Mouse (Mus musculus) G1E-ER4 (cell line): ENCODE data around the gene Ccnd1. TPM values are rescaled to one million over a fixed set of nuclear protein-coding genes. Genes with fewer than 3 reads are reported as not detected.

ENCODE experiments used
- GATA1 ChIP-seq: IDR thresholded peaks from one replicate; pipeline ENCODE4 v1.8.0; 2012; ENCODE audit warnings: low read length, inconsistent platforms
- polyA plus RNA-seq: library from polyadenylated mRNA; stranded (reverse); fragments of >175 nt; gene quantifications from 2 replicates; pipeline ENCODE4 v1.2.3, GENCODE M21; 2012

Ccnd1 gene
- polyA plus RNA-seq, 1 experiment: not detected

GRCm38 (mm10) chr7:144929506-144929905 is 10.2 kb downstream of the Ccnd1 start:
- no peak for TF ChIP-seq GATA1

- no peak for TF ChIP-seq GATA1
These were observed 10.9 kb downstream of the Ccnd1 start for GRCm38 (mm10) chr7:144928889-144929210.

DNA sequence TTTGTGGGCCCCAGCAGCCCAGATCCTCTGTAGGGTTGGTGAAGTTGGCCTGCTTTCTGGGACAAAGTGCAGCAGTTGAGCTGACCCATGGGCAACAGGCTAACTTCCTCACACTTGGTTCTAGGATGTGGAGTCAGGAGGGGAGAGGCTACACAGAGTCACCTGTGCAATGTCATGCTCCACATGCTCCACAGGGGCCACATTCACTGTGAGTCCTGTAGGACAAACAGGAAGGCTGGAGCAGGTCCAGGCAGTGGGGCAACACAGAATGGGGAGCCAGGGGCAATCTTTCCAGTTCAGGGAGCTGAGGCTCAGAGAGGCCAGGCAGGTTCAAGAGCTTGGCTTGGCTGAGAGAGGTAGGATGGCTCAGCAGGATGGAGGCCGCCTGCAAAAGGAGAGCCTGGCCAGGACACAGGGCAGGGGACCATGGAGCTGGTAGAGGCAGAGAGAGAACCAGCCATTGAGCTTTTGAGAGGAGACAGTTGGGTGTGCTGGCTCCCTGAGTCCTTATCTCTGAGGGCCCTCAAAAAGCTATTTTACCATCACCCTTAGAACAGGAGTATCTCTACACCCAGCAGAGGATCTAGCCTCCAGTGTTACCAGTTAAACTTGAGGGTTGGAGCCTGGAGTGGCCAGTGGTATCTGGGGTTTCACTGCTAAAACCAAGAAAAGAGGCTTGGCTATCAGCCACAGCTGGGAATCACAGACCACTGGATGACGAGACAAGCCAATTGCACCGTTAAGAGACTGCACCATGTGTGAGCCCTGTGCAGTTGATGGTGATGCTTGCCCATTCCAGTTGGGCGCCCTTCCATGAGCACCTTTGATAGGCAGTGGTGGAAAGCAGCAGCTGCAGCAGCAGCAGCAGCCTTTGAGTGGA is 11.5 kb downstream of the Ccnd1 start:
- TF ChIP-seq GATA1: no peak

GRCm38 (mm10) chr7:144927591-144927990 is 12.1 kb downstream of the Ccnd1 start:
- no peak for TF ChIP-seq GATA1

DNA sequence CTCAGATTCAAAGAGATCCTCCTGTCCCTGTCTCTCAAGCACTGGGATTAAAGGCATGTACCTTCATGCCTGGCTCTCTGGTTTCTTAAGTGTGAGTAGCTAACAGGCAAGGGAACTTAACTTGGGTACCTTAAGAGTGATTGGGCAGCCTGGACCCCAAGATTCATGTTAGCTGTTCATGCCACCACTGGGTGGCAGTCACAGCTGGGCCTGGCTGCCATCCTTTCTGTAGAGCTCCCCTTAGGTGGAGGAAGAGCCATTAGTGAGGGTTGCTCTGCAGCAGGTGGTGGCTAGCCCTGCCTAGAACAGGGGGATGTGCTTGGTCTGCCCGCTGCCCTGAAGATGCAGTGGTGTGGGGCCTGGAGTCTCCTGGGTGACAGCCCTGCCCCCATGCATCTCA is 20.9 kb downstream of the Ccnd1 start:
- no peak for TF ChIP-seq GATA1

DNA sequence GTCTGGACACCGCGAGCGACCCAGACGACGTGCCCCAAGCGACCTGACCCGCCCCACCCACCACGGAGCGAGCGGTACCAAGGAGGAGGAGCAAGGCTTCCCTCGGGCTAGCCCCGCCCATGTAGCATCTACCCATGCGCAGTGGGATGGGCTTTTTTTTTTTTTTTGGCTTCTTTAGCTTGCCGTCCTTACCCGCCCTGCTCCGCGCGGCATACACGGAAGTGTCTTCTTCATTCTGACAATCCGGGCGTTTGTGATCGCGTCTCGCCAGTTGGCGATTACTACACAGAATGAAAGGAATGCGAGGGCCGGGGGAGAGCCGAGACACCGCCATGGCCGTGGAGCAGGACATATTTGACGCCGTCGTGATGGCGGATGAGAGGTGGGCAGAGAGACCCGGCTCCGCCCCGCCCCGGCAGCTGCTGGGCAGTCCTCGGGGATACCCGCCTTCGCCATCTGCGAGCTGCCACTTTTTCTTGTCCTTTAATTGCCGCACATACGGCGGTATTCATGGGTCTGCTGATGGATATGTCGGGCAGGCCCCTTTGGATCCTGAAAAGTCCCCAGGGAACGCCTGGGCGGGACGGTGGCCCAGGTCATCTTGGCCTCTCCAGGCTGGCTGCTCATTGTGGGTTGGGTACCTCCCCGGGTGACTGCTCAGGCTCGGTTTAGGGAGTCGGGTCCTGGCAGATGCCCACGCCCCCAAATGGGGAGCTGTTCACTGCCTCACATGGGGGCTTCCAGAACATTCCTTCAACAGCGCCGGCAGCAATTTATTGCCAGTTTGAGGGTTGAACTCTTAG is 24.6 kb downstream of the Ccnd1 start, which contains the start of gene LTO1:
Gene LTO1, plus strand, starts transcription at position 153 of the 803 bp plus-strand sequence.
- TF ChIP-seq GATA1: no peak

DNA sequence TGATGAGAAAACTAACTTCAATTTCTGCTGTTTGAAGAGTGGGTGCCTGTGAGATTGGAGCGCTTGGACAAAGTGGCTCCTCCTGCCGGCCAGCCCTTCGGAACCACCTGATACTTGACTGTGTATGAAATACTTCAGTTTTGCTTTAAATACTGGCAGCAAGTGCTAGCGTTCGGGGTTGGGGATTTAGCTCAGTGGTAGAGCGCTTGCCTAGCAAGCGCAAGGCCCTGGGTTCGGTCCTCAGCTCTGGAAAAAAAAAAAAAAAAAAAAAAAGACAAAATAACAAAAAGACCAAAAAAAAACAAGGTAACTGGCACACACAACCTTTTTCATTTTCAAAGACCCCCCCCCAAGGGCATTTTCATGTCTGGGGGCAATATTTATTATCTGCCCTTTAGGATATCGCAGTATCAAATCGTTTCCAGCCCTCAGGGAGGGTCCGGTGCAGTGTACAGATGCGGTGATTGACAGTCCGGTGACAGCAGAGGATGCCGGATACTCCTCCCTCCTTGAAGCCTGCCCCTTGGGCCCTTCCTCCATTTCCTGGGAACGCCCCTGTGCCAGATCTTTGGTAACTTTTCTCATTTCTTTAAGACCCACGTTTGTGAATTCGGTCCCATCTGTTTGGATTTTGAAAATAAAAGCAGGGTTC is 25.3 kb downstream of the Ccnd1 start:
- TF ChIP-seq GATA1: no peak

DNA sequence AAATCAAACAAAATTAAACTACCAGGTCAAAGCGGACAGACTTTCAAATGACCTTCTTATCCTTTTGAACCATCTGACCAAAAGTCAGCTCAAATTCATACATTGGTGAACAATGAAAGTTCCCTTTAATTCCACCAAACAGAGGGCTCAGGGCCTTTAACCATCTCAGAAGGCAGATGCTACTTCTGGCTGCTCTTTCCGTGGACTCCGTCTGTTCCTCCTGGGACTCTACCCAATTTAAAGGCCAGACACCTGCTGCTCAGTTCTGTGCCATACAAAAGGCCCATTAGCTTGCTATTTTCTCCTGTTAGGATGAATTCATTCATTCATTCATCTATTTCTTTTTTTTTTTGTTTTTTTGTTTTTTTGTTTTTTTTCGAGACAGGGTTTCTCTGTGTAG is 26.8 kb downstream of the Ccnd1 start:
- TF ChIP-seq GATA1: no peak

GRCm38 (mm10) chr7:144911121-144911520 is 28.6 kb downstream of the Ccnd1 start:
- no peak for TF ChIP-seq GATA1

GRCm38 (mm10) chr7:144908705-144909104 is 31.0 kb downstream of the Ccnd1 start:
- TF ChIP-seq GATA1: no peak

GRCm38 (mm10) chr7:144907793-144908192 is 31.9 kb downstream of the Ccnd1 start:
- no peak for TF ChIP-seq GATA1

- TF ChIP-seq GATA1: no peak
These were observed 32.9 kb downstream of the Ccnd1 start for GRCm38 (mm10) chr7:144906708-144907397.

- TF ChIP-seq GATA1: no peak
These were observed 41.2 kb downstream of the Ccnd1 start for GRCm38 (mm10) chr7:144898506-144898905.

DNA sequence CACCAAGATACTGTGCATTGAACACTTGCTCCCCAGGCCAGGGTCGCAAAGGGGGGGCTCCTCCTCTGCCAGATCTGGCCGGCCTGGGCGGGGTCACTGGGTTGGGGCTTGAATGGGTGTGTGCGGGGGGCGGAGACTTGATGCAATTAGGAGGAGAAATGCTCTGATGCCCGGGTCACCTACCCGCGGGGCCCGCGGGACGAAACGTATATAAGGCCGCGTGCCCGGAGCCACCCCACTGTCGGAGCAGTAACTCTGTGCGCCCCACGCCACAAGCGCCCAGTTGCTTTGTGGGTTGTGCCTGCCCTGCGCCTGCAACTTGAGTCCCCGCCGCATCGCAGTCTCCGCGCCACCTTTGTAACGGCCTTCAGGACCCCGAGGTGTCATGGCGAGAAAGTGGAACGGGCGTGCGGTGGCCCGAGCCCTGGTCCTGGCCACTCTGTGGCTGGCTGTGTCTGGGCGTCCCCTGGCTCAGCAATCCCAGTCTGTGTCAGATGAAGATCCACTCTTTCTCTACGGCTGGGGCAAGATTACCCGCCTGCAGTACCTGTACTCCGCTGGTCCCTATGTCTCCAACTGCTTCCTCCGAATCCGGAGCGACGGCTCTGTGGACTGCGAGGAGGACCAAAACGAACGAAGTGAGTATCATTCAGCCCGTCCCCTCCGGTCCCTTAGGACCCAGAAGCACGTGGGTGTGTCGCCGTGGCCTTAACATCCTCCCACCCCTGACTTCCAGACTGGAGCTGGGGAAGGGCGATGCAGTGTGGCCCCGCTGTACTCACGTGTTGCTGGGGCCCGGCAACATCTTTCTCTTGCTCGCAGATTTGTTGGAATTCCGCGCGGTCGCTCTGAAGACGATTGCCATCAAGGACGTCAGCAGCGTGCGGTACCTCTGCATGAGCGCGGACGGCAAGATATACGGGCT is 43.2 kb downstream of the Ccnd1 start, which contains the start of gene Fgf15:
Gene Fgf15, plus strand, starts transcription at position 238 of the 925 bp plus-strand sequence.
- TF ChIP-seq GATA1: no peak
